Mouse (Mus musculus): ENCODE results near the gene Rnf220.

- no peak for TF ChIP-seq CTCF (IDR thresholded peaks at IDR 0.05; ENCODE audit: low read depth, low read length)
- no peak for TF ChIP-seq POLR2A (IDR thresholded peaks at IDR 0.05; ENCODE audit: borderline replicate concordance, low read depth, low read length)
Observed at GRCm38 (mm10) chr4:117491840-117492239, 5.0 kb downstream of the Rnf220 start.
